Mouse (Mus musculus) stomach, postnatal 0 days (tissue): ENCODE data around the gene Mipol1.

Source experiments
- CTCF ChIP-seq: IDR thresholded peaks from 2 replicates; pipeline ENCODE4 v1.5.1; 2016; ENCODE audit warnings: antibody characterized with exemption, low read depth, mild to moderate bottlenecking, moderate library complexity
- EP300 ChIP-seq: optimal IDR thresholded peaks from 2 replicates; pipeline ENCODE3; 2016; ENCODE audit warnings: antibody characterized with exemption

GRCm38 (mm10) chr12:57449299-57449698, 219.1 kb downstream of the Mipol1 start:
- TF ChIP-seq CTCF = no peak
- TF ChIP-seq EP300 = peak; percentile 29
